Mouse (Mus musculus) liver, postnatal 0 days (tissue): ENCODE measurements around the gene Ncor2.

Experiments used
- CTCF ChIP-seq: sonication (generic); IDR thresholded peaks from 2 replicates; pipeline ENCODE4 v1.5.1; 2016; ENCODE audit warnings: antibody characterized with exemption, low read depth
- EP300 ChIP-seq: IDR thresholded peaks from 2 replicates; pipeline ENCODE4 v1.6.1; 2016; ENCODE audit warnings: antibody characterized with exemption, low read depth, mild to moderate bottlenecking

DNA sequence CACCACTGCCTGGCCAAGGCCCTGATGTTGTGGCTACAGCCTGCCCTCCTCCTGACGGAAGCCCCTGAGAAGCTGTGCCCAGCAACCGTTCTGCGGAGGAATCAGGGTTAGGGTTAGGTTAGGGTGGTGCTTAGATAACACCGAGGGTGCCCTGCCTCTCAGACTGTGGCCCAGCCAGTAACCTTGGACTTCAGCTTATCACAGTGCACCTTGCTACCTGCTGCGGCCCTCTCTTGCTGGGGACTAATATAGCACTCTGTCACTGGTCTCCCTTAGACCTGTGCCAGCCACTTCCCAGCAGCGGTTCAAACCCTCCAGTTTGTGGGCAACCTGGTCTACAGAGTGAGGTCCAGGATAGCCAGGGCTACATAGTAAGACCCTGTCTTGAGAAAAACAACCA is 20.1 kb upstream of the Ncor2 start:
- TF ChIP-seq CTCF (no peak), EP300 (no peak)
